Mouse (Mus musculus): Measurements from ENCODE around the gene Sbno1. TPM values are rescaled to one million over a fixed set of nuclear protein-coding genes. Genes with fewer than 3 reads are reported as not detected.

Sbno1 gene
- total RNA-seq (2021) (10 to 100 TPM; 58.8 to 62.9 TPM), polyA plus RNA-seq (2012; rRNA removed) (11.3 and 18.5 TPM in 2 replicates)
- long read RNA-seq, full-length matches to known transcripts = 7 of 17 reads
- long read RNA-seq, partial matches to known transcripts = 2 of 17 reads
- long read RNA-seq, other reads (novel, unspliced or antisense) = 8 of 17 reads

- Histone ChIP-seq H3K36me3 (ENCODE audit: control insufficient read depth, insufficient read depth, low read length) (peaks cover 11% of the 10 kb centered on the region), H3K4me3 (peak within 1 kb of the TSS; percentile 93), H3K9ac (ENCODE audit: low read depth, low read length) (peak within 1 kb of the TSS; percentile 96), H3K79me2 (replicated peaks; ENCODE audit: control insufficient read depth, insufficient read depth, low read length) (peaks cover 5% of the 10 kb centered on the region), H3K4me1 (ENCODE audit: control insufficient read depth, insufficient read depth, low read length) (peaks cover 3% of the 10 kb centered on the region; the same call in 1 of the 2 replicates), H3K27ac (peak within 1 kb of the TSS; percentile 98), H3K27me3 (ENCODE audit: control insufficient read depth, insufficient read depth, low read length) (no peaks in the 10 kb centered on the region)
- intact Hi-C loops (cut with DNase I) = loop anchor here (2.0 to 5.0 kb wide), 3 partner anchors 15 to 437 kb away; partner anchors contain the start of genes Ccdc92, Snrnp35 and Zfp664
- under 1% methylated on average over 57 of the region's 81 CpGs for WGBS
- TF ChIP-seq EP300 (IDR thresholded peaks at IDR 0.05; ENCODE audit: insufficient read depth, low read depth, low read length) (peak; percentile 7; the same call in 1 of the 2 replicates), POLR2A (IDR thresholded peaks at IDR 0.05; ENCODE audit: insufficient read depth, low read depth, low read length) (peak; percentile 56; the same call in 1 of the 2 replicates), CTCF (IDR thresholded peaks at IDR 0.05) (peak; percentile 39)
- DNase-seq = peak; percentile 91 to 95
Observed at GRCm38 (mm10) chr5:124425412-124426259, at the start of gene Sbno1. TSS of gene Sbno1 (minus strand) at chr5:124426001.

GRCm38 (mm10) chr5:124470591-124471171 is 44.9 kb upstream of the Sbno1 start:
- Histone ChIP-seq H3K36me3 (ENCODE audit: control insufficient read depth, insufficient read depth, low read length) (no peaks in the 10 kb centered on the region), H3K79me2 (replicated peaks; ENCODE audit: control insufficient read depth, insufficient read depth, low read length) (peaks cover 2% of the 10 kb centered on the region; the same call in 1 of the 2 replicates), H3K27me3 (ENCODE audit: control insufficient read depth, insufficient read depth, low read length) (no peaks in the 10 kb centered on the region), H3K9ac (ENCODE audit: low read depth, low read length) (no peak overlapping the region), H3K4me1 (ENCODE audit: control insufficient read depth, insufficient read depth, low read length) (peaks cover 2% of the 10 kb centered on the region; the same call in 1 of the 2 replicates), H3K4me3 (no peak overlapping the region), H3K27ac (no peak overlapping the region)
- DNase-seq = no peak
- intact Hi-C loops (cut with DNase I) = no loop called here
- WGBS = 82% methylated on average over 6 of the region's 6 CpGs
- TF ChIP-seq EP300 (IDR thresholded peaks at IDR 0.05; ENCODE audit: insufficient read depth, low read depth, low read length) (no peak), CTCF (IDR thresholded peaks at IDR 0.05) (no peak)

GRCm38 (mm10) chr5:124469486-124469885 is 43.7 kb upstream of the Sbno1 start:
- DNase-seq = no peak
- intact Hi-C loops (cut with DNase I) = no loop called here
- H3K36me3 ChIP-seq (ENCODE audit: control insufficient read depth, insufficient read depth, low read length) = no peaks in the 10 kb centered on the region
- H3K79me2 ChIP-seq (replicated peaks; ENCODE audit: control insufficient read depth, insufficient read depth, low read length) = peaks cover 2% of the 10 kb centered on the region; the same call in 1 of the 2 replicates
- H3K9ac ChIP-seq (ENCODE audit: low read depth, low read length) = no peak overlapping the region
- no peaks in the 10 kb centered on the region for H3K4me1 ChIP-seq (ENCODE audit: control insufficient read depth, insufficient read depth, low read length)
- no peak overlapping the region for H3K4me3 ChIP-seq
- H3K27ac ChIP-seq = no peak overlapping the region
- TF ChIP-seq EP300 (IDR thresholded peaks at IDR 0.05; ENCODE audit: insufficient read depth, low read depth, low read length) (no peak), POLR2A (IDR thresholded peaks at IDR 0.05; ENCODE audit: insufficient read depth, low read depth, low read length) (no peak), CTCF (IDR thresholded peaks at IDR 0.05) (no peak)
- H3K27me3 ChIP-seq (ENCODE audit: control insufficient read depth, insufficient read depth, low read length) = no peaks in the 10 kb centered on the region
- WGBS = 92% methylated on average over 6 of the region's 6 CpGs

GRCm38 (mm10) chr5:124468365-124468764 is 42.6 kb upstream of the Sbno1 start:
- DNase-seq = no peak
- TF ChIP-seq CTCF (IDR thresholded peaks at IDR 0.05) = no peak

GRCm38 (mm10) chr5:124467766-124468165 is 42.0 kb upstream of the Sbno1 start:
- Histone ChIP-seq H3K27me3 (ENCODE audit: control insufficient read depth, insufficient read depth, low read length) (no peaks in the 10 kb centered on the region), H3K9ac (ENCODE audit: low read depth, low read length) (no peak overlapping the region), H3K36me3 (ENCODE audit: control insufficient read depth, insufficient read depth, low read length) (no peaks in the 10 kb centered on the region), H3K79me2 (replicated peaks; ENCODE audit: control insufficient read depth, insufficient read depth, low read length) (no peaks in the 10 kb centered on the region), H3K4me3 (no peak overlapping the region), H3K4me1 (ENCODE audit: control insufficient read depth, insufficient read depth, low read length) (no peaks in the 10 kb centered on the region), H3K27ac (no peak overlapping the region)
- 91% methylated on average over 1 of the region's 1 CpGs for WGBS
- intact Hi-C loops (cut with DNase I) = no loop called here
- no peak for TF ChIP-seq EP300 (IDR thresholded peaks at IDR 0.05; ENCODE audit: insufficient read depth, low read depth, low read length)
- TF ChIP-seq POLR2A (IDR thresholded peaks at IDR 0.05; ENCODE audit: insufficient read depth, low read depth, low read length) = no peak
- no peak for TF ChIP-seq CTCF (IDR thresholded peaks at IDR 0.05)
- DNase-seq = no peak

More at GRCm38 (mm10) chr5:124468365-124468764, 42.6 kb upstream of the Sbno1 start:
- WGBS = 91% methylated on average over 7 of the region's 7 CpGs
- peaks cover 2% of the 10 kb centered on the region; the same call in 1 of the 2 replicates for H3K79me2 ChIP-seq (replicated peaks; ENCODE audit: control insufficient read depth, insufficient read depth, low read length)
- H3K27me3 ChIP-seq (ENCODE audit: control insufficient read depth, insufficient read depth, low read length) = no peaks in the 10 kb centered on the region
- H3K9ac ChIP-seq (ENCODE audit: low read depth, low read length) = no peak overlapping the region
- H3K27ac ChIP-seq = no peak overlapping the region
- H3K36me3 ChIP-seq (ENCODE audit: control insufficient read depth, insufficient read depth, low read length) = no peaks in the 10 kb centered on the region
- H3K4me3 ChIP-seq = no peak overlapping the region
- H3K4me1 ChIP-seq (ENCODE audit: control insufficient read depth, insufficient read depth, low read length) = no peaks in the 10 kb centered on the region
- intact Hi-C loops (cut with DNase I) = no loop called here

GRCm38 (mm10) chr5:124464905-124465304 is 39.1 kb upstream of the Sbno1 start:
- TF ChIP-seq EP300 (IDR thresholded peaks at IDR 0.05; ENCODE audit: insufficient read depth, low read depth, low read length) = no peak
- no peak for TF ChIP-seq POLR2A (IDR thresholded peaks at IDR 0.05; ENCODE audit: insufficient read depth, low read depth, low read length)
- TF ChIP-seq CTCF (IDR thresholded peaks at IDR 0.05) = no peak
- intact Hi-C loops (cut with DNase I) = no loop called here
- Histone ChIP-seq H3K27ac (no peak overlapping the region), H3K27me3 (ENCODE audit: control insufficient read depth, insufficient read depth, low read length) (no peaks in the 10 kb centered on the region), H3K4me3 (no peak overlapping the region), H3K36me3 (ENCODE audit: control insufficient read depth, insufficient read depth, low read length) (no peaks in the 10 kb centered on the region), H3K79me2 (replicated peaks; ENCODE audit: control insufficient read depth, insufficient read depth, low read length) (no peaks in the 10 kb centered on the region), H3K4me1 (ENCODE audit: control insufficient read depth, insufficient read depth, low read length) (no peaks in the 10 kb centered on the region), H3K9ac (ENCODE audit: low read depth, low read length) (no peak overlapping the region)
- DNase-seq = no peak
